Mouse (Mus musculus) forebrain, embryonic 16.5 days (tissue): ENCODE measurements at regions not wholly inside any gene's neighbourhood (a gene's known extent, or its start where the extent isn't known, plus 50 kb on each side); places are given as distances from the start of the nearest gene placed in this dataset.

Experiments
- ATAC-seq: fragments of 200-750 bp; cut with Nextera tagmentation; 2 replicates; pipeline ENCODE4 v1.8.0; 2017; ENCODE audit warnings: mild to moderate bottlenecking, moderate library complexity
- H3K27ac ChIP-seq: fragments of 300-500 bp; sonication (generic); 2 replicates; pipeline ENCODE4 v1.5.1; 2014; ENCODE audit warnings: low read length, control low read depth
- H3K27me3 ChIP-seq: fragments of 300-500 bp; sonication (generic); replicated peaks from 2 replicates; pipeline ENCODE4 v1.6.1; 2014; ENCODE audit warnings: low read length; ENCODE audit not compliant: control insufficient read depth, insufficient read depth
- H3K36me3 ChIP-seq: fragments of 300-500 bp; sonication (generic); 2 replicates; pipeline ENCODE4 v1.6.1; 2014; ENCODE audit not compliant: control insufficient read depth, insufficient read depth
- H3K4me1 ChIP-seq: fragments of 300-500 bp; sonication (generic); replicated peaks from 2 replicates; pipeline ENCODE4 v1.6.1; 2014; ENCODE audit warnings: low read length; ENCODE audit not compliant: control insufficient read depth, insufficient read depth
- H3K4me2 ChIP-seq: fragments of 300-500 bp; sonication (generic); 2 replicates; pipeline ENCODE4 v1.6.1; 2014; ENCODE audit warnings: mild to moderate bottlenecking, low read length, control low read depth
- H3K4me3 ChIP-seq: fragments of 300-500 bp; sonication (generic); replicated peaks from 2 replicates; pipeline ENCODE4 v1.5.1; 2014; ENCODE audit warnings: mild to moderate bottlenecking, low read length, control low read depth
- H3K9ac ChIP-seq: fragments of 300-500 bp; sonication (generic); replicated peaks from 2 replicates; pipeline ENCODE4 v1.6.1; 2014; ENCODE audit warnings: low read depth, low read length, control low read depth
- H3K9me3 ChIP-seq: fragments of 300-500 bp; sonication (generic); 2 replicates; pipeline ENCODE4 v1.6.1; 2016; ENCODE audit warnings: low read length; ENCODE audit not compliant: control insufficient read depth
- WGBS: fragments of 180-500 bp; shearing (Covaris S2); extraction: QIAGEN DNeasy Blood & Tissue Kit; methylation state at CpG from one replicate; pipeline ENCODE4 v1.1.7; 2014; 5-methylcytosine and 5-hydroxymethylcytosine counted together

GRCm38 (mm10) chr13:55937417-55937816 is 101.4 kb upstream of the Pitx1 start:
- Histone ChIP-seq H3K4me3 (no peak overlapping the region), H3K9ac (no peak overlapping the region), H3K9me3 (no peaks in the 10 kb centered on the region), H3K4me2 (no peak overlapping the region), H3K27ac (no peak overlapping the region), H3K36me3 (no peaks in the 10 kb centered on the region), H3K4me1 (no peaks in the 10 kb centered on the region), H3K27me3 (no peaks in the 10 kb centered on the region)
- ATAC-seq = no peak
- WGBS = 88% methylated on average over 9 of the region's 9 CpGs

DNA sequence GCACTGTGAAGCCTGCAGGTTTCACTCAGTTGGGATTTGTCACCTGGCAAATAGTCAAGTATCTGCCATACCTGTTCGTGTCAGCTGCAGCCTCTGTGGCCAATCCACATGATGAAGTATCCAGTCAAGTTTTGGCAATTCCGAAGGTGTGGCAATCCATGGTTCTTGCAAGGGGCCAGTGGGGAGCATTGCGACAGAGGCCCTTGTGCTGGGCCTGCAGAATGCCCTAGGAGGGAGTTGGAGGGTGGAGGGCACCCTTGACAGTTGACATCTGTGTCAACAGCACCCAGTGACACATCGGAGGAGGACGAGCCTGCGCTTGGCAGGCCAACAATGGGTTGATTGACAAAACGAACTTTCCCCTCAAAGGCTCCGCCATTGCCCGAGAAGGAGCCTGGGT is 101.0 kb upstream of the Pitx1 start:
- no peak overlapping the region for H3K4me3 ChIP-seq
- 89% methylated on average over 9 of the region's 9 CpGs for WGBS
- no peaks in the 10 kb centered on the region for H3K36me3 ChIP-seq
- no peak overlapping the region for H3K9ac ChIP-seq
- ATAC-seq = no peak
- no peaks in the 10 kb centered on the region for H3K9me3 ChIP-seq
- no peaks in the 10 kb centered on the region for H3K27me3 ChIP-seq
- no peak overlapping the region for H3K27ac ChIP-seq
- H3K4me2 ChIP-seq = no peak overlapping the region
- H3K4me1 ChIP-seq = no peaks in the 10 kb centered on the region

DNA sequence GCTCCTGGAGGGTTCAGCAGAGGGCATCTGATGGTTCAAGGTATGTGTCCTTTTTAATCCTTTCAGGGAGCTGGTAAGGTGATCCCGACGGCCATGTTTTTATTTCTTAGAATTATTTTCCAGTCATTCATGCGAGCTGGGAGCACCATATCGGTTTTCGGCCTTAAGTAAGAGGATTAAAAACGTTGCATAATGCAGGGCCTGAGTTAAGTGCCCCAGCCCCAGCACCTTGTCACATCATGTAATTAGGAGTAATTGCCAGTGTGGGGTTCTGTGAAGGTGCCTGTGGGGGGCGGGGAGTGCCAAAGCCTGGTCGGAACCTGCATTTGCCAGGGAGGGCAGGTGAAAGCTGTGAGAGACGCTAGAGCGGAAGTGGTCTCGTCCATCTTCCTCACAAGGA is 94.6 kb upstream of the Pitx1 start:
- no peaks in the 10 kb centered on the region for H3K4me1 ChIP-seq
- WGBS = 46% methylated on average over 11 of the region's 11 CpGs
- no peak overlapping the region for H3K4me3 ChIP-seq
- H3K9ac ChIP-seq = no peak overlapping the region
- no peaks in the 10 kb centered on the region for H3K36me3 ChIP-seq
- H3K9me3 ChIP-seq = no peaks in the 10 kb centered on the region
- H3K27me3 ChIP-seq = no peaks in the 10 kb centered on the region
- ATAC-seq = no peak
- no peak overlapping the region for H3K27ac ChIP-seq
- no peak overlapping the region for H3K4me2 ChIP-seq

- Histone ChIP-seq H3K27ac (no peak overlapping the region), H3K4me1 (no peaks in the 10 kb centered on the region), H3K4me2 (no peak overlapping the region), H3K27me3 (0 out of 2 replicates have a peak, but pooled peaks cover 2% of the 10 kb centered on the region), H3K36me3 (no peaks in the 10 kb centered on the region), H3K4me3 (no peak overlapping the region), H3K9me3 (no peaks in the 10 kb centered on the region), H3K9ac (no peak overlapping the region)
- no peak for ATAC-seq
- WGBS = 9% methylated on average over 6 of the region's 6 CpGs
Observed at GRCm38 (mm10) chr13:55929814-55930213, 93.8 kb upstream of the Pitx1 start.

DNA sequence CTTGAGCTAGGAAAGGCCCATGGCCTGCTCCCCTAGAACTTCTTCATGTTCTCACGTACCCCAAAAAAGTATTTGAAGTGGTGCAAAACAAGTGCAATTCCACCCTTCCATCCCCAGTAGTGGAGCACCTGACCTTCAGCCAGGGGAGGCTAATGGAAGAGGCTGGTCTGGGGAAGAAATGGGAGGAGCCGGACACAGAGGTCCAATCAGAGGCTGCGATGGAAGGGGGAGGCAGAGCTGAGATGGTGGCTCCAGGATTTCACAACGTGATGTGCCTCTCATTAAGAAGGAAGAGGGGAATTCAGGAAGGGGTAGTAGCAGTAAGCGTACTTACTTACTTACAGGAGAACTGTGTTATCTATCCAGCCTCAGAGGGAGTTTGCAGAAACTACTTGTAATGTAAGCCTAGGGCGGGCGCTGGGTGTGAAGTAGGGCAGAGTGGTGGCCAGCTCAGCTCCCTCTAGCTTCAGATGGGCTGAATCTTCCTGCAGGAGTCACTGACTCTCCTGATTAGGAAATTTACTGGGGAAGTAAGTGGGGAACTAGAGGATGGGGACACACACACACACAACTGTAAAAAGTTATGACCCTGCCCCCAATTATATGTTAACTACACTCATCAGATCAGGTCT is 87.6 kb upstream of the Pitx1 start:
- Histone ChIP-seq H3K27me3 (peaks cover 8% of the 10 kb centered on the region), H3K4me3 (no peak overlapping the region), H3K36me3 (no peaks in the 10 kb centered on the region), H3K4me2 (no peak overlapping the region), H3K9ac (no peak overlapping the region), H3K27ac (no peak overlapping the region), H3K4me1 (0 out of 2 replicates have a peak, but pooled peaks cover 4% of the 10 kb centered on the region), H3K9me3 (no peaks in the 10 kb centered on the region)
- no peak for ATAC-seq
- 23% methylated on average over 7 of the region's 7 CpGs for WGBS

GRCm38 (mm10) chr13:55917316-55917715 is 81.3 kb upstream of the Pitx1 start:
- H3K27me3 ChIP-seq = peaks cover 22% of the 10 kb centered on the region
- no peak overlapping the region for H3K27ac ChIP-seq
- no peak for ATAC-seq
- H3K4me2 ChIP-seq = no peak overlapping the region
- H3K9me3 ChIP-seq = no peaks in the 10 kb centered on the region
- no peak overlapping the region for H3K9ac ChIP-seq
- no peaks in the 10 kb centered on the region for H3K36me3 ChIP-seq
- H3K4me3 ChIP-seq = no peak overlapping the region
- WGBS = 93% methylated on average over 12 of the region's 12 CpGs
- peaks cover 4% of the 10 kb centered on the region; the same call in 1 of the 2 replicates for H3K4me1 ChIP-seq

DNA sequence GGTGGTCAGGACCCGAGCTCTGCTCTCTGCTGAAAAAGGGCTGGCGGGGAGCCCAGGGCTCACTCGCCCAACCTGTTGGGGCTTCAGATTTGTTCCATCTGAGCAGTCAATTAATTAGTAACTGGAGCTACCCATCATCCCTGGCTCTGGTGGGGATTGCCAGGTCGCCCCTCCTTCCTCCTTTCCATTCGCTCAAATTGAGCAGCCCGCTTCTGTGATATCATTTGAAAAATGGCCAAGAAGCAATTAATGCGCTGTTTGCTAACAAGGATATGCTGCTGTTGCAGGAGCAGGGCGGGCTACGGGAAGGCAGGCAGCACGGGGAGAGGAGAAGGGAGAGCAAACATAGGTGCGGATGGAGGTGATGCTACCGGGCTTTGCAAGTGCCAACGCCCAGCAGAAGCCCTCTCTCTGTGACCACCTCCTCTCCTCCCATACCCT is 76.3 kb upstream of the Pitx1 start:
- Histone ChIP-seq H3K4me2 (no peak overlapping the region), H3K27ac (no peak overlapping the region), H3K4me1 (peaks cover 9% of the 10 kb centered on the region), H3K27me3 (peaks cover 16% of the 10 kb centered on the region; the same call in 1 of the 2 replicates), H3K9ac (no peak overlapping the region), H3K4me3 (no peak overlapping the region), H3K36me3 (no peaks in the 10 kb centered on the region), H3K9me3 (no peaks in the 10 kb centered on the region)
- ATAC-seq = peak; percentile 77
- 22% methylated on average over 13 of the region's 13 CpGs for WGBS

DNA sequence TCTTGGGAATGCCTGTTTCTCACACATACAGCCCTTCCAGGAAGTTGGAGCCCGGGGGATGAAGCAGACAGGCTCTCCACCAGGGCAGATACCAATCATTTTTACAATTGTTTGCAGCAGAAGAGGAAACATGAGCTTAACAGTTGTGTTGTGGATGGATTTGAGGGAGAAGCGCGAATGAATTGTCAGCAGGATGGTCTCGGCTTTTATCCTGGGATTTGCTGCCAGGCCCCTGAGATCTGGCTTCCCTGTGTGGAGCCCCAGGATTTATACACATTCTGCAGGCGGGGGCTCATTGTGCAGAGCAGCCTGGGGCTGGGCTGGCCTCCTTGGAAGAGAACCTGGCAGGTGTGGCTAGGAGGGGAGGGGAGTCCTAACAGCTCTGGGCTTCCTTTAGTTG is 73.9 kb upstream of the Pitx1 start:
- no peak for ATAC-seq

GRCm38 (mm10) chr13:55904884-55905283 is 68.9 kb upstream of the Pitx1 start:
- ATAC-seq = no peak
- no peaks in the 10 kb centered on the region for H3K9me3 ChIP-seq
- no peak overlapping the region for H3K4me2 ChIP-seq
- H3K9ac ChIP-seq = no peak overlapping the region
- H3K4me1 ChIP-seq = peaks cover 4% of the 10 kb centered on the region
- WGBS = 87% methylated on average over 4 of the region's 4 CpGs
- no peaks in the 10 kb centered on the region for H3K27me3 ChIP-seq
- H3K27ac ChIP-seq = no peak overlapping the region
- H3K36me3 ChIP-seq = no peaks in the 10 kb centered on the region
- H3K4me3 ChIP-seq = no peak overlapping the region

More for the DNA sequence above, 73.9 kb upstream of the Pitx1 start:
- Histone ChIP-seq H3K4me3 (no peak overlapping the region), H3K9me3 (no peaks in the 10 kb centered on the region), H3K9ac (no peak overlapping the region), H3K4me1 (peaks cover 9% of the 10 kb centered on the region), H3K4me2 (no peak overlapping the region), H3K36me3 (no peaks in the 10 kb centered on the region), H3K27me3 (peaks cover 12% of the 10 kb centered on the region; the same call in 1 of the 2 replicates), H3K27ac (no peak overlapping the region)
- 13% methylated on average over 5 of the region's 5 CpGs for WGBS

DNA sequence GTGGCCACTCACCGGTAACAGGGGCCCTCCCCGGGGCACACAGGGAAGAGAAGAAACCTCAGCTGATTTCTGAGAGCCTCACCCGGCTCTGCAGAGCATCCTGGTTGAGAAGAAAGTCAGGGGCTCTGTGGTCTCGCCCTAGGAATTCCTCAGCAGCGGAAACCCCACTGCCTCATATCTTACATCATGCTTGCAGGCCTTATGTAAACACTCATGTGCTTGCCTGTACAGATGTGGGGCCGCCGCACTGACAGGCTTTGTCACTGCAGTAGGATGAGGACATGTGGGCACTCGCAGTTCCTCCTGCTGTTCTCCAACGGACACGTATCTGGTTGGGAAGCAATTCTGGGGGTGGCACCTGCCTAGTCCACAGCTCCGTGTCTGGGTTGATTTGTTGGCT is 66.3 kb upstream of the Pitx1 start:
- H3K4me3 ChIP-seq = no peak overlapping the region
- 83% methylated on average over 11 of the region's 11 CpGs for WGBS

More for the DNA sequence above, 66.3 kb upstream of the Pitx1 start:
- H3K9me3 ChIP-seq = no peaks in the 10 kb centered on the region
- H3K4me1 ChIP-seq = peaks cover 19% of the 10 kb centered on the region
- no peak for ATAC-seq
- H3K27me3 ChIP-seq = no peaks in the 10 kb centered on the region
- H3K36me3 ChIP-seq = no peaks in the 10 kb centered on the region
- H3K4me2 ChIP-seq = no peak overlapping the region
- no peak overlapping the region for H3K27ac ChIP-seq
- no peak overlapping the region for H3K9ac ChIP-seq
